Mouse (Mus musculus) heart, postnatal 0 days (tissue): ENCODE measurements around the gene Tnfsf11. TPM values are rescaled to one million over a fixed set of nuclear protein-coding genes. Genes with fewer than 3 reads are reported as not detected.

Source experiments
- ATAC-seq: fragments of 200-750 bp; cut with Nextera tagmentation; 2 replicates; pipeline ENCODE4 v1.8.0; 2017; ENCODE audit warnings: low read depth, moderate number of reproducible peaks, moderate library complexity; ENCODE audit not compliant: insufficient read depth
- DNase-seq: peaks from one replicate; pipeline ENCODE4 v3.0.0-alpha.2; 2016; ENCODE audit warnings: low spot score
- H3K27ac ChIP-seq: fragments of 300-500 bp; sonication (generic); 2 replicates; pipeline ENCODE4 v1.5.1; 2014; ENCODE audit warnings: low read depth, mild to moderate bottlenecking
- H3K27me3 ChIP-seq: fragments of 300-500 bp; sonication (generic); 2 replicates; pipeline ENCODE4 v1.6.1; 2014; ENCODE audit warnings: low read length, mixed read lengths; ENCODE audit not compliant: control insufficient read depth, insufficient read depth
- H3K36me3 ChIP-seq: fragments of 300-500 bp; sonication (generic); replicated peaks from 2 replicates; pipeline ENCODE4 v1.6.1; 2014; ENCODE audit warnings: low read length, mixed read lengths; ENCODE audit not compliant: control insufficient read depth, insufficient read depth
- H3K4me1 ChIP-seq: fragments of 300-500 bp; sonication (generic); 2 replicates; pipeline ENCODE4 v1.6.1; 2014; ENCODE audit warnings: antibody characterized with exemption; ENCODE audit not compliant: control insufficient read depth, insufficient read depth
- H3K4me2 ChIP-seq: fragments of 300-500 bp; sonication (generic); 2 replicates; pipeline ENCODE4 v1.6.1; 2014; ENCODE audit warnings: low read depth, mild to moderate bottlenecking, low read length, moderate library complexity
- H3K4me3 ChIP-seq: fragments of 300-500 bp; sonication (generic); 2 replicates; pipeline ENCODE4 v1.5.1; 2014; ENCODE audit warnings: low read depth, low read length
- H3K9ac ChIP-seq: fragments of 300-500 bp; sonication (generic); replicated peaks from 2 replicates; pipeline ENCODE4 v1.6.1; 2014; ENCODE audit warnings: low read depth, low read length, mixed read lengths
- H3K9me3 ChIP-seq: fragments of 300-500 bp; sonication (generic); replicated peaks from 2 replicates; pipeline ENCODE4 v1.6.1; 2016; ENCODE audit warnings: low read length; ENCODE audit not compliant: control insufficient read depth
- CTCF ChIP-seq: IDR thresholded peaks from 2 replicates; pipeline ENCODE4 v1.5.1; 2016; ENCODE audit warnings: antibody characterized with exemption, control low read depth, low read depth
- EP300 ChIP-seq: IDR thresholded peaks from 2 replicates; pipeline ENCODE4 v1.6.1; 2016; ENCODE audit warnings: antibody characterized with exemption, low read depth
- WGBS: fragments of 180-500 bp; shearing (Covaris S2); extraction: QIAGEN DNeasy Blood & Tissue Kit; methylation state at CpG from one replicate; pipeline ENCODE4 v1.1.7; 2014; 5-methylcytosine and 5-hydroxymethylcytosine counted together
- polyA plus RNA-seq: library from polyadenylated mRNA; unstranded; fragments of >200 nt; fragmentation: Nextera tagmentation; extraction: Ambion mirVana; gene quantifications from 2 replicates; pipeline ENCODE4 v1.2.1, GENCODE M21; 2015
- total RNA-seq: library from RNA; depleted of rRNA; stranded (reverse); fragments of >200 nt; gene quantifications from 2 replicates; pipeline ENCODE4 v1.2.3, GENCODE M21; 2014; ENCODE audit warnings: low replicate concordance

Gene Tnfsf11
- total and polyA plus RNA-seq, 2 experiments from 2014 or later: 0.05 TPM; not detected in 1

DNA sequence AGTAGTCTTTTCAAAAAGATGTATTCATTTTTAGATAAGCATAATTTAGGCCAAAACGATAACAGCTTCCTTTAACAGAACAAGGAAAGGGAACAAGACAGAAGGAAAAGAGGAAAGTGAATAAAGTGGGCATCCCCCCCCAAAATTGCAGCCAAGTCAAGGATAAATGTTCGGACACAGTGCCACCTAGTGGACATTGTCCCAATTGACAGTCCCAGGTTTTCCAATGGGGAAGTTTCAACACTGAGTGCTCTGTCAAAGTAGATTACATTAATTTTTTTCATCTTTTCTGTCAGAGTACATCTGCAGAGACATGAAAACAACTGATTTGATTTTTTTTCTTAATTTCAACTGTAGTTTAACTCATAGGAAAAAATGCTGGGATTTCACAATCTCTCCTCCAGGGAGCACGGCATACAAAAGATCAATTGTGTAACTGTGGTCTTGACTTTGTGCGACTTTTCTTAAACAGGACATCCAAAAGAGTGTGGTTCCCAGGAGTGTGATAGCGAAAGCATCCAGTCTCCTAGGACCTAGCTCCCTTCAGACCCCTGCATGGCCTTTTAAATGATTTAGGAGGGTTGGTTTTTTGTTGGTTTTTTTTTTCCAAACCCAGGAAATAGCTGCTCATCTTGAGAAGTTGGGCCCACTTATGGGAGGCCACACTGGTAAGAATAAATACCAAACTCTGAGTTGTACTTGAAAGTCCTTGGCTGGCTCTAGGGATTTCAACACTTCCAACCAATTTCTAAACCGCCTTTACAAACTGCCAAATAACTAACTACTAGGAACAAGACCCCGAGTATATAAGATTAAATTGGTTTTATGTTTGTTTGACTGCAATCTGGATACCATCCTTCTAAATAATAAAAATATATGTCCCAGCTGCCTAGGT, 19.7 kb downstream of the Tnfsf11 start:
- 46% methylated on average over 7 of the region's 7 CpGs for WGBS
- DNase-seq (peak; percentile 11), ATAC-seq (no peak)
- Histone ChIP-seq H3K4me3 (no peak overlapping the region), H3K9ac (no peak overlapping the region), H3K4me2 (no peak overlapping the region), H3K27ac (no peak overlapping the region), H3K27me3 (no peaks in the 10 kb centered on the region), H3K9me3 (no peaks in the 10 kb centered on the region), H3K4me1 (no peaks in the 10 kb centered on the region), H3K36me3 (no peaks in the 10 kb centered on the region)
- no peak for TF ChIP-seq EP300
- peak; percentile 76 for TF ChIP-seq CTCF

DNA sequence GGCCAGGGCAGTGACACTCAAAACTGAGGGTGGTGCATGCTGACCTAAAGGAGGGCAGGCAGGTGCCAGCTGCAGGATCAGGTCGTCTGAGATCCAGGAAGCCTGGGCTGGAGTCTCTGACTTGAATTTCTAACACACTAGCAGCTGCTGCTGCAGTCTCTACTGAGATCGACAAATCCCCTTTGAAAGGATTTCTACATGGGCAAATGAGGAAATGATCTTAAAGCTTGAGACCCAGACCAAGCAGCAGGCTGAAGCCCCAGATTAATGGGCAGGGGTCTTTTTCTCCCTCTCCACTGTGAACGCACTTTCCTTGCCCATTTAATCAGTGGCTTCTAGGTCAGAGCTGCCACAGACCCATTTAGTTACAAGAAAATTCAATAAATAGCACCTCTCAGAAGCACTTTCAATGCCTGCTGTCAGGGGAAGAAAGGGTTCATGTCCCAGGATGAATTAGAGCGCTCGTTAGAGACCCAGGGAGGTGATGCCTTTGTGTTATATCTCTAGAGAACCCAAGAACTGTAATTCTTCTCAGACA, 21.8 kb downstream of the Tnfsf11 start:
- no peak for TF ChIP-seq CTCF
- H3K9ac ChIP-seq: no peak overlapping the region
- H3K4me3 ChIP-seq: no peak overlapping the region
- WGBS: 66% methylated on average over 5 of the region's 5 CpGs
- H3K27me3 ChIP-seq: no peaks in the 10 kb centered on the region
- no peaks in the 10 kb centered on the region for H3K4me1 ChIP-seq
- DNase-seq (no peak), ATAC-seq (no peak)
- no peak overlapping the region for H3K27ac ChIP-seq
- no peaks in the 10 kb centered on the region for H3K36me3 ChIP-seq
- H3K4me2 ChIP-seq: no peak overlapping the region
- no peaks in the 10 kb centered on the region for H3K9me3 ChIP-seq

DNA sequence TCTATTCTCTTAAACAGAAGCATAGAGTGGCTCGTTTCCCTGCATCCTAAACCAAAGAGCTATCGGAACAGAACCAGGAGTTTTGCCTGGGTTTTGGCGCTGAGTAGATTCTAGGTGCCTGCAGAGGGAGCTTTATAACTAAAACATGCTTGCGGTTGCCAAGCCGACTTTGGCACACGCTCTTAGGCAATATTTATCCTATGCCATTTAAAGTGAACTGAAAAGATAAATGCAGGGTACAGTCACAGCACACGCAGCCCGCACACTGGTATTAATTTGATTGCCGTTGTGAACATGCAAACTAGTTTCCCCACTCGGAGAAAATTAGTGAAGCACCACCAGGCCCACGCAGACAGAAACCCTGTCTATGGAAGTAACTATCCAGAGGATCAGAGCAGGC, 25.4 kb downstream of the Tnfsf11 start:
- H3K9ac ChIP-seq: no peak overlapping the region
- H3K4me1 ChIP-seq: no peaks in the 10 kb centered on the region
- H3K9me3 ChIP-seq: no peaks in the 10 kb centered on the region
- no peaks in the 10 kb centered on the region for H3K36me3 ChIP-seq
- 0 out of 2 replicates have a peak overlapping the region, but pooled peaks have one; percentile 0 for H3K4me2 ChIP-seq
- TF ChIP-seq EP300: no peak
- TF ChIP-seq CTCF: 0 out of 2 replicates have a peak, but pooled peaks have one; percentile 11
- H3K27ac ChIP-seq: no peak overlapping the region
- no peaks in the 10 kb centered on the region for H3K27me3 ChIP-seq
- ATAC-seq: no peak
- H3K4me3 ChIP-seq: no peak overlapping the region
- DNase-seq: peak; percentile 17
- 53% methylated on average over 11 of the region's 11 CpGs for WGBS

DNA sequence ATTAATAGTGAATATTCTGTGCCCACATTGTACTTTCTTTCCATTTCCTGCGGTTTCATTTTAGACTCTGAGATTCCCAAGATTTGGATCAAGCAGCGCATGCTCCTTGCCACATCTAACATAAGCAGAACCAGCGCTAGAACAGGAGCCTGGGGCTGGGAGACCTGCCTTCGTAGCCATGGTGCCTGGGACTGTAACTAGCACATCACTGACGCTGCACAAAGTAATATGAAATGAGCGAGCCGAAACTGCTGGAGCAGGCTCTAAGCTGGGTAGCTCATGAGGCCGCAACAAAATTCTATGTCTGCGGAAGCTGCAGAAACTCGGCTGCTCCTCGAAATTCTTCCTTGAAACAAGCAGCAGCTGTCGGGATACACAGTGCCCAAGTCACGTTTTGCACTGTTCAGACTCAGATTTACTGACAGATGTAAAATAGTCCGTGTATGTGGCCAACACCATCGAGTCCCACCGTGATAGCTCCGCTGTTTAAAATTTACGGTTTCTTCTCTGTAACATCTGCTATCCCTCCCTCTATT, 31.4 kb downstream of the Tnfsf11 start:
- Histone ChIP-seq H3K4me1 (no peaks in the 10 kb centered on the region), H3K27ac (no peak overlapping the region), H3K4me2 (no peak overlapping the region), H3K9me3 (no peaks in the 10 kb centered on the region), H3K4me3 (no peak overlapping the region), H3K9ac (no peak overlapping the region), H3K27me3 (no peaks in the 10 kb centered on the region), H3K36me3 (no peaks in the 10 kb centered on the region)
- ATAC-seq (no peak), DNase-seq (no peak)
- TF ChIP-seq EP300: no peak
- no peak for TF ChIP-seq CTCF
- 79% methylated on average over 18 of the region's 18 CpGs for WGBS

DNA sequence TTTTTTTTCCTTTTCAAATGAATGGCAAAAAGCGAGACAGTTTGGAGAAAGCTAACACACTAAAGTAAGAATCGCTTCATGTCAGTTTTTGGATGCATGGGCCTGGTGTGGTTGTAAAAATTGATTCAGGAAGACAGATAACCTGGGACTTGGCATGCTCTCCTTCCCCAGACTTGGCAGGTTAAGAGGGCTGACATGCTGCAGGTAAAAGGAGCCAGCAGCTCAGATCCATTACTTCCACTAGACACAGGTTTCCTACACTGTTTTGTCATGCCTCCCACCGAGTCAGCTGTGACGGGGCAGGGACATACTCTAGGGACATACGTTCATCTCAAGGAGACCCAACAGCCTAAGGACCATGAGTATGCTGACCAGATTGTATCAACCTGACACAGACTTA, 33.0 kb downstream of the Tnfsf11 start:
- WGBS: 85% methylated on average over 5 of the region's 5 CpGs

More for the DNA sequence above, 33.0 kb downstream of the Tnfsf11 start:
- Histone ChIP-seq H3K9me3 (no peaks in the 10 kb centered on the region), H3K4me3 (no peak overlapping the region), H3K4me2 (no peak overlapping the region), H3K27ac (no peak overlapping the region), H3K27me3 (no peaks in the 10 kb centered on the region), H3K4me1 (no peaks in the 10 kb centered on the region), H3K36me3 (no peaks in the 10 kb centered on the region), H3K9ac (no peak overlapping the region)
- DNase-seq: no peak
- TF ChIP-seq EP300: no peak
- TF ChIP-seq CTCF: no peak
- ATAC-seq: no peak
